Mouse (Mus musculus) hindbrain, embryonic 11.5 days (tissue): ENCODE results near the gene Kcnma1. TPM values are rescaled to one million over a fixed set of nuclear protein-coding genes. Genes with fewer than 3 reads are reported as not detected.

Source experiments
- ATAC-seq: fragments of 200-750 bp; cut with Nextera tagmentation; 2 replicates; pipeline ENCODE4 v1.8.0; 2017; ENCODE audit warnings: mild to moderate bottlenecking, moderate TSS enrichment, moderate library complexity; ENCODE audit not compliant: low FRiP score
- DNase-seq: peaks from one replicate; pipeline ENCODE4 v3.0.0-alpha.2; 2015; ENCODE audit warnings: low spot score
- H3K27ac ChIP-seq: fragments of 300-500 bp; sonication (generic); 2 replicates; pipeline ENCODE4 v1.5.1; 2014; ENCODE audit warnings: mild to moderate bottlenecking, low read depth, low read length
- H3K27me3 ChIP-seq: fragments of 300-500 bp; sonication (generic); 2 replicates; pipeline ENCODE4 v1.6.1; 2014; ENCODE audit warnings: mild to moderate bottlenecking, low read length, moderate library complexity, mixed read lengths; ENCODE audit not compliant: control insufficient read depth, insufficient read depth
- H3K36me3 ChIP-seq: fragments of 300-500 bp; sonication (generic); 2 replicates; pipeline ENCODE4 v1.6.1; 2014; ENCODE audit warnings: mild to moderate bottlenecking, low read length, moderate library complexity, mixed read lengths; ENCODE audit not compliant: control insufficient read depth, insufficient read depth
- H3K4me1 ChIP-seq: fragments of 300-500 bp; sonication (generic); replicated peaks from 2 replicates; pipeline ENCODE4 v1.6.1; 2014; ENCODE audit warnings: low read length, mixed read lengths; ENCODE audit not compliant: control insufficient read depth, insufficient read depth
- H3K4me2 ChIP-seq: fragments of 300-500 bp; sonication (generic); replicated peaks from 2 replicates; pipeline ENCODE4 v1.6.1; 2014; ENCODE audit warnings: mild to moderate bottlenecking, low read depth, low read length
- H3K4me3 ChIP-seq: fragments of 300-500 bp; sonication (generic); 2 replicates; pipeline ENCODE4 v1.5.1; 2014; ENCODE audit warnings: low read depth, low read length
- H3K9ac ChIP-seq: fragments of 300-500 bp; sonication (generic); 2 replicates; pipeline ENCODE4 v1.6.1; 2014; ENCODE audit warnings: low read depth, low read length
- H3K9me3 ChIP-seq: fragments of 300-500 bp; sonication (generic); 2 replicates; pipeline ENCODE4 v1.6.1; 2016; ENCODE audit warnings: low read length; ENCODE audit not compliant: control insufficient read depth
- whole genome bisulfite sequencing: fragments of 180-500 bp; shearing (Covaris S2); extraction: QIAGEN DNeasy Blood & Tissue Kit; methylation state at CpG from one replicate; pipeline ENCODE4 v1.1.7; 2014; 5-methylcytosine and 5-hydroxymethylcytosine counted together
- polyA plus RNA-seq: library from polyadenylated mRNA; unstranded; fragments of >200 nt; fragmentation: Nextera tagmentation; extraction: Ambion mirVana; gene quantifications from 2 replicates; pipeline ENCODE4 v1.2.1, GENCODE M21; 2014

The Kcnma1 gene
- polyA plus RNA-seq, 1 experiment from 2014 or later: 1.8 TPM

GRCm38 (mm10) chr14:23796878-23797277, 217.4 kb downstream of the Kcnma1 start:
- no peaks in the 10 kb centered on the region for H3K36me3 ChIP-seq
- H3K4me2 ChIP-seq: no peak overlapping the region
- H3K4me3 ChIP-seq: no peak overlapping the region
- no peak for DNase-seq
- ATAC-seq: no peak
- no peaks in the 10 kb centered on the region for H3K27me3 ChIP-seq
- WGBS: 98% methylated on average over 7 of the region's 7 CpGs
- no peak overlapping the region for H3K27ac ChIP-seq
- no peaks in the 10 kb centered on the region for H3K4me1 ChIP-seq
- no peak overlapping the region for H3K9ac ChIP-seq
- H3K9me3 ChIP-seq: no peaks in the 10 kb centered on the region

GRCm38 (mm10) chr14:23792674-23793073, 221.6 kb downstream of the Kcnma1 start:
- DNase-seq: no peak
- no peak for ATAC-seq
- WGBS: 76% methylated on average over 3 of the region's 3 CpGs

GRCm38 (mm10) chr14:23792076-23792475, 222.2 kb downstream of the Kcnma1 start:
- Histone ChIP-seq H3K9me3 (no peaks in the 10 kb centered on the region), H3K27me3 (no peaks in the 10 kb centered on the region), H3K36me3 (no peaks in the 10 kb centered on the region), H3K4me1 (no peaks in the 10 kb centered on the region), H3K4me2 (no peak overlapping the region), H3K4me3 (no peak overlapping the region), H3K9ac (no peak overlapping the region), H3K27ac (no peak overlapping the region)
- DNase-seq: no peak
- WGBS: 75% methylated on average over 3 of the region's 3 CpGs
- ATAC-seq: no peak

More at GRCm38 (mm10) chr14:23792674-23793073, 221.6 kb downstream of the Kcnma1 start:
- Histone ChIP-seq H3K36me3 (no peaks in the 10 kb centered on the region), H3K4me2 (no peak overlapping the region), H3K4me3 (no peak overlapping the region), H3K9me3 (no peaks in the 10 kb centered on the region), H3K4me1 (no peaks in the 10 kb centered on the region), H3K27ac (no peak overlapping the region), H3K27me3 (no peaks in the 10 kb centered on the region), H3K9ac (no peak overlapping the region)

DNA sequence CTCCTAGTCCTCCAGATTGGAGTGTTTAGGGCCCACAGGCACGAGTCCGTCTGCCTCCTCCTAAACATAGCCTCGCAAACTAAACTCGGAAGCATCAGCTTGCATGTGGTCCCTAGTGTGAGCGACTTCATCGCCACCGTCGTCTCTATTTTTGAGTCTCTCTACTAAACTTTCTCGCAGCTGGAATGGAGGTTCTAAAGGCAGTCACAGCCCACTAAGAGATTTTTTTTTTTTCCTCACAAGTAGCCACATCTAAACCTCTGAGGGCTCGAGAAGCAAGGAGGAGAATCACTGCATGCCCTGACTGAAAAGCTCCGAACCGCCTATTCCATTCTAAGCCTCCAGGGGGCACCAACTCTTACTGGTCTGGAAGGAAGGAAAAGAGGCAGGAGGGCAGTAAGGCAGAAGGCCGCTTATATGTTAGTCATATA, 223.0 kb downstream of the Kcnma1 start:
- no peaks in the 10 kb centered on the region for H3K4me1 ChIP-seq
- 57% methylated on average over 13 of the region's 13 CpGs for WGBS

DNA sequence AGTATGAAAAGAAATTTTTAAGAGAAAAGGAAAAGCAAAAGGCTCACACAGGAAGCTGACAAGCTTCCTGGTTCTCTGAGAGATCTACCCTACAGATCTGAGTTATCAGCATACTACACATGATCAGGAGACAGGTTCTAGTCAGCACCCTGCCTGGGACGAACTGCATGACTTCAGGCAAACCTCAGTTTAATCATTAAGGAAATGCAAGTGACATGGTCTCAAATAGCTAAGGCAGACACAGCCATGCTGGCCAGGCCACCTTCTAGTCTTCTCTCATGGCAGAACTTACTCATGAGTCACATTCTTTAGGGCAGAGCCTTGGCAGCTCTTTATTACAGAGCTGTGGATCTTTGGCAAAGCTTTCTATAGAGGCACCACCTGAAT, 227.6 kb downstream of the Kcnma1 start:
- Histone ChIP-seq H3K9me3 (no peaks in the 10 kb centered on the region), H3K27ac (no peak overlapping the region), H3K9ac (no peak overlapping the region), H3K4me3 (no peak overlapping the region), H3K4me2 (no peak overlapping the region), H3K27me3 (no peaks in the 10 kb centered on the region), H3K36me3 (no peaks in the 10 kb centered on the region), H3K4me1 (no peaks in the 10 kb centered on the region)
- ATAC-seq (no peak), DNase-seq (no peak)
- WGBS: 57% methylated on average over 1 of the region's 1 CpGs

More for the DNA sequence above, 223.0 kb downstream of the Kcnma1 start:
- no peak overlapping the region for H3K9ac ChIP-seq
- H3K9me3 ChIP-seq: no peaks in the 10 kb centered on the region
- no peaks in the 10 kb centered on the region for H3K27me3 ChIP-seq
- ATAC-seq (no peak), DNase-seq (peak; percentile 86)
- H3K4me2 ChIP-seq: no peak overlapping the region
- H3K36me3 ChIP-seq: no peaks in the 10 kb centered on the region
- H3K4me3 ChIP-seq: no peak overlapping the region
- H3K27ac ChIP-seq: no peak overlapping the region

DNA sequence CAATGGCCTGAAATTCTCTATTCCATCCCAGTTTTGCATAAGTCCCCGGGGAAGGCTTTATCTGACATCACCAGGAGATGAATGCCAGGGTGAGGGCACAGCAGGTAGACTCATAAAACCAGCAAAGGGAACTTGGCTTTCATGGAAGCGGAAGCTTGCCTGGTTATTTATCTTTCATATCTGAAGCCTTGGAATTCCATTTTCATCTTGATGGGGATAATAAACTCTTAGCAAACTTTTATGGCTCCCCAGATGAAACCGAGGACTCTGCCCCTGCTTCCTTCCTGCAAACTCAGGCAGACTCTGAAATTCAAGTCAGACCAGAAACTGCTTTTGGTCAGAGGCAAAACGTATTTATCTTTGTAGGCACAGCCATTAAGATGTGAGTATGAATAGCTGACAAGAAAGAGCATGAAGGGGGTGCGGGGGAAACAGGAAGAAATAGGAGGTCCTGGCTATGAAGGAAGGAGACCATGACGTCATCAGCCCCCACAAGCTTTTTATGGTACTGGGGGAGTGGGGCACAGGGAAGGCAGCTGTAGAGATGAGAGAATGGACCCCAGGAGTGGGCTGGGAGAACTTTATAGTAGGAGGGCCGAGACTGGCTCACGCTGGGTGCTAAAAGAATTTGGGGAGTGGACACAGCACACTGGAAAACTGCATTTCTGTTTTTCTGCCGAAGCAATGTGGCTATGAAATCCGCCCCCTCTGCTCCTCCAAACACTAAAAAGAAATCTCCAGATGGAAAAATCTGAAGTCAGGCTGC, 228.2 kb downstream of the Kcnma1 start:
- H3K9ac ChIP-seq: no peak overlapping the region
- no peaks in the 10 kb centered on the region for H3K36me3 ChIP-seq
- ATAC-seq (no peak), DNase-seq (no peak)
- H3K4me3 ChIP-seq: no peak overlapping the region
- no peak overlapping the region for H3K4me2 ChIP-seq
- no peak overlapping the region for H3K27ac ChIP-seq
- 71% methylated on average over 10 of the region's 10 CpGs for WGBS
- H3K9me3 ChIP-seq: no peaks in the 10 kb centered on the region
- no peaks in the 10 kb centered on the region for H3K27me3 ChIP-seq
- no peaks in the 10 kb centered on the region for H3K4me1 ChIP-seq

GRCm38 (mm10) chr14:23782845-23783609, 231.3 kb downstream of the Kcnma1 start:
- 70% methylated on average over 8 of the region's 8 CpGs for WGBS
- H3K36me3 ChIP-seq: no peaks in the 10 kb centered on the region
- no peak for ATAC-seq
- H3K9me3 ChIP-seq: no peaks in the 10 kb centered on the region
- no peak overlapping the region for H3K9ac ChIP-seq
- H3K4me3 ChIP-seq: no peak overlapping the region
- H3K27ac ChIP-seq: no peak overlapping the region
- no peak overlapping the region for H3K4me2 ChIP-seq
- H3K4me1 ChIP-seq: no peaks in the 10 kb centered on the region
- no peaks in the 10 kb centered on the region for H3K27me3 ChIP-seq
- no peak for DNase-seq

DNA sequence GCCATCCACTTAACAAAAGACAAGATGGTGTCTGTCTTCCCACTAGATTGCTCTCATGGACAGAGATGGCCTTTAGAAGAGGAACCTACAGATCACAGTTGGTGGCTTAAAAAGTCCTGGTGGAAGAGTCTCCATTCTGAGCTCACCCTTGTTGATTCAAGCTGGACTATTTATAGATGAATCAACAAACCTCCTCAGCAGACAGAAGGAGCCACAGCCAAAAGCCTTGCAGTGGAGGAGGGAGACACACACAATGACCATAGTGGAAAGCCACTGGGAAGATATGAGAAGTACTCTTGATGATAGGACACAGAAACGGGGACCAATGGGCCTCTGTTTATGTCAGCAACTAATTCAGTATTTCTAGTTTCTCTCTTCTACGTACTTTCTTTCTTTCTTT, 239.7 kb downstream of the Kcnma1 start:
- Histone ChIP-seq H3K27ac (no peak overlapping the region), H3K27me3 (no peaks in the 10 kb centered on the region), H3K9ac (no peak overlapping the region), H3K4me2 (no peak overlapping the region), H3K4me3 (no peak overlapping the region), H3K36me3 (no peaks in the 10 kb centered on the region), H3K9me3 (no peaks in the 10 kb centered on the region), H3K4me1 (no peaks in the 10 kb centered on the region)
- ATAC-seq (no peak), DNase-seq (no peak)
- WGBS: 98% methylated on average over 2 of the region's 2 CpGs

- ATAC-seq (no peak), DNase-seq (no peak)
- Histone ChIP-seq H3K27me3 (no peaks in the 10 kb centered on the region), H3K9ac (no peak overlapping the region), H3K36me3 (no peaks in the 10 kb centered on the region), H3K4me3 (no peak overlapping the region), H3K4me1 (no peaks in the 10 kb centered on the region), H3K4me2 (no peak overlapping the region), H3K9me3 (no peaks in the 10 kb centered on the region), H3K27ac (no peak overlapping the region)
- 68% methylated on average over 3 of the region's 3 CpGs for WGBS
Observed at GRCm38 (mm10) chr14:23772685-23773084, 241.6 kb downstream of the Kcnma1 start.
